Mouse (Mus musculus): ENCODE measurements at regions not wholly inside any gene's neighbourhood (a gene's known extent, or its start where the extent isn't known, plus 50 kb on each side); places are given as distances from the start of the nearest gene placed in this dataset.

DNA sequence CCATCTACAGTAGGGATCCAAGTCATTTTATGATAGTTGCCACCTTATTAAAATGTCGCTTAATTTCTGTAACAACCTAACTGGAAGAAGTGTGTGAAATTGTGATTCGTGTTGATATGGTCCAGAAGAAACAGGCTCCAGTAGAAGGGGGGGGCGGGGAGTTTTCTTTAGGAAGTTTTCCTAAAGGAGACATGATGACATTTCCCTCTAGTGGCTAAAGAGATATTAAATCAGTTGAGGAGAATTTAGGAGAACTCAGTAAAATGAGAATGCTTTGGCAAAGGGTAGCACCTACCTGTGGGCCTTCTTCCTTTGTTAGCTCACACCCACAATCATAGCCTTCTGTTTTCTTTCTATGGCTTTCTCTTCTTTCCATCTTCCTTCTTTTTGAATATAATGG, 107.7 kb downstream of the Tnfsf18 start:
- 66% methylated on average over 3 of the region's 3 CpGs for WGBS
- no peak for ATAC-seq (replicated peaks; ENCODE audit: low FRiP score)
- no peak for DNase-seq (ENCODE audit: low spot score)

DNA sequence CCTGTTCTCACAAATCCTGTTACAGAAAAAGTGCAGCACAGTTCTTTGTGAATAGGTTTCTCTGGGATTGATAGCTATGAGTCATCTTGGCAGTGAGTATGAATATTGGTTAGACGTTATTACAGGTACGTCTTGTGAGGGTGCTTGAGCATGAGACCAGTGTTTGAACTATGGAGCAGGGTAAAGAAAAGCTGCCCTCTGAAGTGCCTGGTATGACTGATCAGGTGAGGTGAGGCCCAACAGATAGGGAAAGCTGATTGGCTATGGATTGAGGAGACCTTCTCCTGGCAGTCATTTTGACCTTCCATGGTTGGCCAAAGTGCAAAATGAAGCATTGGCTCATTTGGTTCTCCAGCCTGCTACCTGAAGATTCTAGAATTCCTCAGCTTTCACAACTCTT, 106.7 kb downstream of the Tnfsf18 start:
- ATAC-seq (replicated peaks; ENCODE audit: low FRiP score) (no peak), DNase-seq (ENCODE audit: low spot score) (no peak)
- no peaks in the 10 kb centered on the region for H3K27me3 ChIP-seq (replicated peaks; ENCODE audit: control insufficient read depth, insufficient read depth, low read length)
- no peak overlapping the region for H3K4me3 ChIP-seq (ENCODE audit: low read depth, low read length)
- no peak overlapping the region for H3K9ac ChIP-seq (ENCODE audit: low read depth, low read length)
- WGBS = 86% methylated on average over 2 of the region's 2 CpGs
- H3K4me1 ChIP-seq (replicated peaks; ENCODE audit: control insufficient read depth, insufficient read depth, low read length) = no peaks in the 10 kb centered on the region
- no peaks in the 10 kb centered on the region for H3K9me3 ChIP-seq (ENCODE audit: control insufficient read depth, low read length)
- H3K36me3 ChIP-seq (ENCODE audit: control insufficient read depth, insufficient read depth, low read length) = no peaks in the 10 kb centered on the region
- H3K27ac ChIP-seq (ENCODE audit: low read depth, low read length) = no peak overlapping the region
- H3K4me2 ChIP-seq = no peak overlapping the region

More for the DNA sequence above, 107.7 kb downstream of the Tnfsf18 start:
- H3K9ac ChIP-seq (ENCODE audit: low read depth, low read length) = no peak overlapping the region
- H3K36me3 ChIP-seq (ENCODE audit: control insufficient read depth, insufficient read depth, low read length) = no peaks in the 10 kb centered on the region
- H3K27me3 ChIP-seq (replicated peaks; ENCODE audit: control insufficient read depth, insufficient read depth, low read length) = no peaks in the 10 kb centered on the region
- no peak overlapping the region for H3K4me3 ChIP-seq (ENCODE audit: low read depth, low read length)
- no peaks in the 10 kb centered on the region for H3K4me1 ChIP-seq (replicated peaks; ENCODE audit: control insufficient read depth, insufficient read depth, low read length)
- no peaks in the 10 kb centered on the region for H3K9me3 ChIP-seq (ENCODE audit: control insufficient read depth, low read length)
- H3K27ac ChIP-seq (ENCODE audit: low read depth, low read length) = no peak overlapping the region
- H3K4me2 ChIP-seq = no peak overlapping the region

DNA sequence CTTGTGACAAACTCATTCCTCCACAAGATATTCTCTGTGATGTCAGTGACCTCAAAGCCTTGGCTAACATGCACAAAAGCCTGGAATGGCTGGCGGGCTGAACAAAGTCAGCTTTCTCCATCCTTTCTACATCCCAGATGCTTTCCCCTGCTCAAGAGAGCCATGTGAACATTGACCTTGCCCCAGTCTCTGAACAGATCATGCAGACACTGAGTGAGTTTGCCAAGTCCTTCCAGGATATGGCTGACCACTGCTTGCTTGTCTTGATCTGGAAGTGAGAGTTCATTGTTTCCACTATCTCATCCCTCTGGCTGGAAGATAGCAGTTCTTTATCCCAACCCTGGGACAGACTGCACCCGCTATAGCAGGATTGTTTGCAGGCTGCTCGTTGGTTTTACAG, 103.7 kb downstream of the Tnfsf18 start:
- Histone ChIP-seq H3K4me2 (no peak overlapping the region), H3K27me3 (replicated peaks; ENCODE audit: control insufficient read depth, insufficient read depth, low read length) (no peaks in the 10 kb centered on the region), H3K4me3 (ENCODE audit: low read depth, low read length) (no peak overlapping the region), H3K36me3 (ENCODE audit: control insufficient read depth, insufficient read depth, low read length) (no peaks in the 10 kb centered on the region), H3K27ac (ENCODE audit: low read depth, low read length) (no peak overlapping the region), H3K9ac (ENCODE audit: low read depth, low read length) (no peak overlapping the region), H3K9me3 (ENCODE audit: control insufficient read depth, low read length) (no peaks in the 10 kb centered on the region), H3K4me1 (replicated peaks; ENCODE audit: control insufficient read depth, insufficient read depth, low read length) (no peaks in the 10 kb centered on the region)
- 81% methylated on average over 3 of the region's 3 CpGs for WGBS
- DNase-seq (ENCODE audit: low spot score) (no peak), ATAC-seq (replicated peaks; ENCODE audit: low FRiP score) (no peak)

DNA sequence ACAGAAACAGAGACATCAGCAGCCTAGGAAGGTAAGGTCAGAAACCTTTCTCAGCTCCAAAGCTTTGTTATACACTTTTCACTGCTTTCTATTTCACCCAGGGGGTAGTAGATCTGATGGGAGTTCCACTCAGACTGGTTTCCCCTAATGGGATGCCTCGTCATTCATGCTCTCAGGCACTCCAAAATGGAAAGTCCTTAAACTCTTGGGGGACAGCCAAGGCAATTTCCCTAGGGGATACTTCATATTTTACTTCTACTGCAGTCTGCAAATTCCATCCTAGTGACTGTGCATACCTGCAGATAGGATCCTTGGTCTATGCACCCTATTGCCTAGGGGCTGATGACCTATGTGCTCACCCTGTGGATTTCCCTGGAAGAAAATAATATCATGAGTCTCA, 82.1 kb downstream of the Tnfsf18 start:
- no peak for DNase-seq (ENCODE audit: low spot score)
- H3K4me3 ChIP-seq (ENCODE audit: low read depth, low read length) = no peak overlapping the region
- WGBS = 52% methylated on average over 1 of the region's 1 CpGs
- no peak overlapping the region for H3K9ac ChIP-seq (ENCODE audit: low read depth, low read length)
- no peak overlapping the region for H3K4me2 ChIP-seq
- no peaks in the 10 kb centered on the region for H3K27me3 ChIP-seq (replicated peaks; ENCODE audit: control insufficient read depth, insufficient read depth, low read length)
- H3K4me1 ChIP-seq (replicated peaks; ENCODE audit: control insufficient read depth, insufficient read depth, low read length) = no peaks in the 10 kb centered on the region
- no peaks in the 10 kb centered on the region for H3K36me3 ChIP-seq (ENCODE audit: control insufficient read depth, insufficient read depth, low read length)
- no peak overlapping the region for H3K27ac ChIP-seq (ENCODE audit: low read depth, low read length)
- ATAC-seq (replicated peaks; ENCODE audit: low FRiP score) = no peak
- H3K9me3 ChIP-seq (ENCODE audit: control insufficient read depth, low read length) = no peaks in the 10 kb centered on the region

DNA sequence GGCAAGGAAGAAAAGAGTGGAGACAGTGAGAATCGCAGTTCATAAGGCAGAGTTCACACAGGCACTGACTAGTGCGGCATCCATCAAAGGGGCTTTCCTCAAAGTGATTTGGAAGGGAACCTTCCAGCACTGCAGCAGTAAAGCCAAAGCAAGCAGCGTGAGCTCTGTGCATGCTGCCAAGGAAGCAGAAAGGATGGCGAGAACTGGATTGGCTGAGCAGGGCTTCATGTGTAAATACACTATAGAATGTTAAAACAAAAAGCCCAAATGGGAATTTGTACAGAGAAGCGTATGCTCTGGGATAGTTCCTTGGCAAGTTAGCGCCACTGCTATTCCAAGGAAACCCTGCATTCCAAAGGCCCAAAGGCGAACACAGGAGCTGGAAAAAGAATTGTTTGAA, 81.5 kb downstream of the Tnfsf18 start:
- no peak overlapping the region for H3K4me3 ChIP-seq (ENCODE audit: low read depth, low read length)
- H3K36me3 ChIP-seq (ENCODE audit: control insufficient read depth, insufficient read depth, low read length) = no peaks in the 10 kb centered on the region
- WGBS = 68% methylated on average over 7 of the region's 7 CpGs
- no peaks in the 10 kb centered on the region for H3K9me3 ChIP-seq (ENCODE audit: control insufficient read depth, low read length)
- H3K4me2 ChIP-seq = no peak overlapping the region
- DNase-seq (ENCODE audit: low spot score) (no peak), ATAC-seq (replicated peaks; ENCODE audit: low FRiP score) (no peak)
- H3K9ac ChIP-seq (ENCODE audit: low read depth, low read length) = no peak overlapping the region
- no peaks in the 10 kb centered on the region for H3K4me1 ChIP-seq (replicated peaks; ENCODE audit: control insufficient read depth, insufficient read depth, low read length)
- no peaks in the 10 kb centered on the region for H3K27me3 ChIP-seq (replicated peaks; ENCODE audit: control insufficient read depth, insufficient read depth, low read length)
- no peak overlapping the region for H3K27ac ChIP-seq (ENCODE audit: low read depth, low read length)

DNA sequence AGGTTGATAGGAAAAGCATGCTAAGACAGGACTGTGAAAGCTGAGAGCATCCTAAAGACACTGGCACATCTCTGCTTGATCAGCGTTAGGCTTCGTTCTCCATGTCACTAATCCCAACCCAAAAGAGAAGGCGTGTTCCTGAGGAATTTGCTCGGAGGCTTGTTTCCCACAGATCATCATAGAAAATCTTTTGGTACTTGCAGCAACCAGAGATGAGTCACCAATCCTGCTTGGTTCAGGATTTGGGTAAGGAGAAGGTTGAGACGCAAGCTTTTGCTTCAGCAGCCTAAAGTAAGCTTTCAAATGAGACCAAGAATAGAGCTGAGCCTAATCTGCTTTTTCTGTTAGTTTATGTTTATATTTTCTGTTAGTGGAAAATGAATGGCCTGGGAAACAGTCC, 80.7 kb downstream of the Tnfsf18 start:
- Histone ChIP-seq H3K36me3 (ENCODE audit: control insufficient read depth, insufficient read depth, low read length) (no peaks in the 10 kb centered on the region), H3K4me3 (ENCODE audit: low read depth, low read length) (no peak overlapping the region), H3K27me3 (replicated peaks; ENCODE audit: control insufficient read depth, insufficient read depth, low read length) (no peaks in the 10 kb centered on the region), H3K9me3 (ENCODE audit: control insufficient read depth, low read length) (no peaks in the 10 kb centered on the region), H3K9ac (ENCODE audit: low read depth, low read length) (no peak overlapping the region), H3K27ac (ENCODE audit: low read depth, low read length) (no peak overlapping the region), H3K4me2 (no peak overlapping the region), H3K4me1 (replicated peaks; ENCODE audit: control insufficient read depth, insufficient read depth, low read length) (no peaks in the 10 kb centered on the region)
- 78% methylated on average over 5 of the region's 5 CpGs for WGBS
- no peak for DNase-seq (ENCODE audit: low spot score)
- no peak for ATAC-seq (replicated peaks; ENCODE audit: low FRiP score)

DNA sequence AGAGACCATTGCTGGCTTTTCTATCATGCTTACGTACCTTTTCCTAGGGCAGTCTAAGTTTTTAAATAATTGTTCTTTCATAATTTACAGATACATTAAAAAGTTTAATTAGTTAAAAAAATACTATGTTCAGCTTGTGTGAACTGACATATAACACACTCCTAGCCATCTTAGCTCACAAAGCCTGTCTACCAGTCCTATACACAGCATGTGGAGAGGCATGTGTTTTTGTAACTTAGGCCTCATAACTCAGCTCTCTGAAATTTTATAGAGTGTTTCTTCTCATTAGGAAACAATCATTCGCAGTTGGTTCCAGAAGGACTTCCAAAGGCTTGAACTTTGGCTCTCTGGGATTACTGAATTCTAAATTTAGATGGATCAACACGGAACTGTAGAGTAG, 76.3 kb downstream of the Tnfsf18 start:
- Histone ChIP-seq H3K4me1 (replicated peaks; ENCODE audit: control insufficient read depth, insufficient read depth, low read length) (no peaks in the 10 kb centered on the region), H3K27me3 (replicated peaks; ENCODE audit: control insufficient read depth, insufficient read depth, low read length) (no peaks in the 10 kb centered on the region), H3K36me3 (ENCODE audit: control insufficient read depth, insufficient read depth, low read length) (no peaks in the 10 kb centered on the region), H3K4me3 (ENCODE audit: low read depth, low read length) (no peak overlapping the region), H3K4me2 (no peak overlapping the region), H3K9me3 (ENCODE audit: control insufficient read depth, low read length) (no peaks in the 10 kb centered on the region), H3K9ac (ENCODE audit: low read depth, low read length) (no peak overlapping the region), H3K27ac (ENCODE audit: low read depth, low read length) (no peak overlapping the region)
- ATAC-seq (replicated peaks; ENCODE audit: low FRiP score) (no peak), DNase-seq (ENCODE audit: low spot score) (no peak)
- WGBS = 67% methylated on average over 3 of the region's 3 CpGs

DNA sequence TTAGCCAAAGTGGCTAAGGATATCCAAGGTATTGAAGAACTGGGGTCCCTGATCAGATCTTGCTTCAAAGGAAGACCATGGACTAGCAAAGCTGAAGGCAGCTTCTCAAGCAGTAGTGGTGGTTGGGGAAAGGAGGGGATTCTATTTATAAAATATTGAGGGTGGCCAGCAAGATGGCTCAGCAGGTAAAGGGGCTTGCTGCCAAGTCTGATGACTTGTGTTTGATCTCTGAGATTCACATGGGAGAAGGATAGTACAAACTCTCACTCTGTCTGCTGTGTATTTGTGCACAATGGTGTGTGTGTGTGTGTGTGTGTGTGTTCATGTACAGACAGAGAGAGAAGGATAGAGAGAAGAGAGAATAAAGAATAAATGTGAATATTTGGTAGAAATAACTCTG, 73.4 kb downstream of the Tnfsf18 start:
- no peak overlapping the region for H3K9ac ChIP-seq (ENCODE audit: low read depth, low read length)
- no peaks in the 10 kb centered on the region for H3K36me3 ChIP-seq (ENCODE audit: control insufficient read depth, insufficient read depth, low read length)
- H3K27me3 ChIP-seq (replicated peaks; ENCODE audit: control insufficient read depth, insufficient read depth, low read length) = no peaks in the 10 kb centered on the region
- no peak overlapping the region for H3K4me2 ChIP-seq
- H3K27ac ChIP-seq (ENCODE audit: low read depth, low read length) = no peak overlapping the region
- no peaks in the 10 kb centered on the region for H3K4me1 ChIP-seq (replicated peaks; ENCODE audit: control insufficient read depth, insufficient read depth, low read length)
- DNase-seq (ENCODE audit: low spot score) (no peak), ATAC-seq (replicated peaks; ENCODE audit: low FRiP score) (no peak)
- no peak overlapping the region for H3K4me3 ChIP-seq (ENCODE audit: low read depth, low read length)
- no peaks in the 10 kb centered on the region for H3K9me3 ChIP-seq (ENCODE audit: control insufficient read depth, low read length)

DNA sequence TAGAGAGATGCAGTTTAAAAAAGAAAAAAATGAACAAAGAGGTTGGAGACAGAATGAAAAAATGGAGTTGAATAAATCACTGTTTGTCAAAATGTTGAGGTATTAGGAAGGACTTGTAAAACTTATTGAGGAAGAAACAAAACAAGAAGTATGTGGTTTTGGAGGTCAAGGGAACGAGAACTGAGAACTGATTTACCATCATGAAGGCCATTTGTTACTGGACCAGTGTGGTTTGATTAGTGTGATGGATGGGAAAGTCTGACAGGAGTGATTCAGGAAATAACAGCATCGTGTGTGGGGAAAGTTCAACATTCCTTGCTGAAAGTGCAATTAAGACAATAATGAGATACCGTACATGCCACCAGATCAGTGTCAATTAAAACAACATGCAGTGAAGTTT, 65.9 kb downstream of the Tnfsf18 start:
- Histone ChIP-seq H3K36me3 (ENCODE audit: control insufficient read depth, insufficient read depth, low read length) (no peaks in the 10 kb centered on the region), H3K27ac (ENCODE audit: low read depth, low read length) (no peak overlapping the region), H3K4me1 (replicated peaks; ENCODE audit: control insufficient read depth, insufficient read depth, low read length) (no peaks in the 10 kb centered on the region), H3K4me3 (ENCODE audit: low read depth, low read length) (no peak overlapping the region), H3K9me3 (ENCODE audit: control insufficient read depth, low read length) (no peaks in the 10 kb centered on the region), H3K9ac (ENCODE audit: low read depth, low read length) (no peak overlapping the region), H3K27me3 (replicated peaks; ENCODE audit: control insufficient read depth, insufficient read depth, low read length) (no peaks in the 10 kb centered on the region), H3K4me2 (no peak overlapping the region)
- no peak for ATAC-seq (replicated peaks; ENCODE audit: low FRiP score)
- WGBS = 53% methylated on average over 3 of the region's 3 CpGs
- DNase-seq (ENCODE audit: low spot score) = no peak

Data from liver, embryonic 11.5 days (tissue).